Comparison of ENCODE assay signal across 13 mouse cellular contexts in the genomic region with DNA sequence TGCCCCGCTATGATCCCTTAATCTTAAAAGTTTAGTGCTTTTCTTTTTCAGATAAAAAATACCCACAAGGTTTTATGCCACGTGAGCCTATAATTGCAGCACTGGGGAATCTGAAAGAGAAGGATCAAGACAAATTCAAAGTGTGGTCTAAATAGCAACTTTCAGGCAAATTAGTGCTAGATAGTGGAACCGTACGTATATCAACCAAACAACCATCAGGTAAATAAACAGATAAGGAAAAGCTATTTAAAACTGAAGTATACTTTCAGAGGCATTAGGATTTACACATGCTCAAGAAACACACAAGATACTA. TPM values are rescaled to one million over a fixed set of nuclear protein-coding genes. Genes with fewer than 3 reads are reported as not detected.
DNase-seq lines count a peak whose midpoint lies in the region; ATAC-seq and TF ChIP-seq lines count a peak whose summit lies in the region.
"Had no signal": no experiment of that assay in that cellular context is flagged by ENCODE, and none has a peak within 500 bp of the region (broad histone marks: within the 10 kb centered on the region; RNA-seq: fewer than 3 reads in every experiment).

No protein-coding gene starts in this region.

- H3K4me3 ChIP-seq in heart, embryonic 15.5 days = peak overlapping the region; percentile 68; the same call in 1 of the 2 replicates
- H3K4me3 ChIP-seq in liver, embryonic 11.5 days (ENCODE audit: low read depth, low read length) = no peak overlapping the region
- H3K4me3 ChIP-seq in MEL (ENCODE audit: control insufficient read depth in 1 of 2, insufficient read depth in 1 of 2, low read depth in 2 of 2, low read length in 2 of 2) = peak overlapping the region; percentile 42 to 43; a peak in 3 of 4 replicates
- H3K4me3 ChIP-seq in liver, embryonic 14.5 days (ENCODE audit: insufficient read depth in 1 of 2, low read depth in 2 of 2, low read length in 2 of 2) = peak overlapping the region in 1 of 2 experiments; percentile 99; a peak in 2 of 4 replicates

- no peaks in the 10 kb centered on the region for H3K4me1 ChIP-seq in heart, embryonic 15.5 days (replicated peaks)
- no peaks in the 10 kb centered on the region for H3K4me1 ChIP-seq in liver, embryonic 11.5 days (replicated peaks; ENCODE audit: control insufficient read depth, insufficient read depth, low read length)
- peaks cover 0 to 2% of the 10 kb centered on the region in 2 experiments; a peak in 2 of 4 replicates for H3K4me1 ChIP-seq in MEL (ENCODE audit: control insufficient read depth in 1 of 2, insufficient read depth in 2 of 2, low read length in 2 of 2)
- H3K4me1 ChIP-seq in liver, embryonic 14.5 days (replicated peaks; ENCODE audit: control insufficient read depth in 2 of 2, insufficient read depth in 2 of 2, low read length in 1 of 2) = no peaks in the 10 kb centered on the region
- H3K4me1 ChIP-seq: forebrain, embryonic 10.5 days had no signal

- H3K9me3 ChIP-seq in heart, embryonic 15.5 days (replicated peaks) = no peaks in the 10 kb centered on the region
- no peaks in the 10 kb centered on the region for H3K9me3 ChIP-seq in liver, embryonic 11.5 days (ENCODE audit: control insufficient read depth, low read length)
- H3K9me3 ChIP-seq in MEL (replicated peaks; ENCODE audit: insufficient read depth, low read length) = no peaks in the 10 kb centered on the region
- no peaks in the 10 kb centered on the region for H3K9me3 ChIP-seq in liver, embryonic 14.5 days (ENCODE audit: control insufficient read depth, low read length)
- H3K9me3 ChIP-seq: forebrain, embryonic 10.5 days had no signal

- intact Hi-C loops in left cerebral cortex, postnatal 14 days (cut with DNase I) = no loop called here

- H3K36me3 ChIP-seq in heart, embryonic 15.5 days = no peaks in the 10 kb centered on the region; the same call in 1 of the 2 replicates
- H3K36me3 ChIP-seq in liver, embryonic 11.5 days (ENCODE audit: control insufficient read depth, insufficient read depth, low read length) = no peaks in the 10 kb centered on the region
- peaks cover 4 to 19% of the 10 kb centered on the region in 2 experiments for H3K36me3 ChIP-seq in MEL (ENCODE audit: control insufficient read depth in 1 of 2, insufficient read depth in 2 of 2, low read length in 2 of 2)
- no peaks in the 10 kb centered on the region for H3K36me3 ChIP-seq in liver, embryonic 14.5 days (replicated peaks; ENCODE audit: control insufficient read depth, insufficient read depth, low read depth)

- H3K27ac ChIP-seq in heart, embryonic 15.5 days = no peak overlapping the region
- no peak overlapping the region for H3K27ac ChIP-seq in liver, embryonic 11.5 days (ENCODE audit: low read depth, low read length)
- H3K27ac ChIP-seq in MEL (ENCODE audit: control insufficient read depth, low read depth, low read length) = peak overlapping the region; percentile 40; the same call in 1 of the 2 replicates
- H3K27ac ChIP-seq in liver, embryonic 14.5 days = no peak overlapping the region

- H3K4me2 ChIP-seq in heart, embryonic 15.5 days = peak overlapping the region; percentile 39
- H3K4me2 ChIP-seq in liver, embryonic 11.5 days = peak overlapping the region; percentile 28; the same call in 1 of the 2 replicates
- peak overlapping the region; percentile 51 for H3K4me2 ChIP-seq in liver, embryonic 14.5 days (ENCODE audit: low read depth)

- TF ChIP-seq POLR2A in MEL (IDR thresholded peaks at IDR 0.05; ENCODE audit: control insufficient read depth in 1 of 2, insufficient read depth in 1 of 2, low read depth in 1 of 2, low read length in 2 of 2, poor library complexity in 1 of 2) = peak in 1 of 2 experiments; percentile 34; a peak in 1 of 4 replicates

- peaks cover 11% of the 10 kb centered on the region for H3K79me2 ChIP-seq in MEL (ENCODE audit: control insufficient read depth, insufficient read depth, low read length, poor library complexity)

- no peak for TF ChIP-seq RAD21 in MEL (IDR thresholded peaks at IDR 0.05; ENCODE audit: low read depth, low read length)

- TF ChIP-seq EP300 in MEL (IDR thresholded peaks at IDR 0.05; ENCODE audit: low read depth in 1 of 2, low read length in 2 of 2) = no peak
- no peak for TF ChIP-seq EP300 in liver, embryonic 14.5 days (IDR thresholded peaks at IDR 0.05; ENCODE audit: low read depth)

- no peaks in the 10 kb centered on the region for H3K27me3 ChIP-seq in heart, embryonic 15.5 days
- H3K27me3 ChIP-seq in liver, embryonic 11.5 days (replicated peaks; ENCODE audit: control insufficient read depth, insufficient read depth, low read length) = no peaks in the 10 kb centered on the region; the same call in 1 of the 2 replicates
- H3K27me3 ChIP-seq in MEL (ENCODE audit: control insufficient read depth in 1 of 2, insufficient read depth in 2 of 2, low read length in 2 of 2) = no peaks in the 10 kb centered on the region
- H3K27me3 ChIP-seq in liver, embryonic 14.5 days (ENCODE audit: control insufficient read depth, insufficient read depth, low read length) = no peaks in the 10 kb centered on the region

- ATAC-seq in heart, embryonic 15.5 days (replicated peaks; ENCODE audit: insufficient number of reproducible peaks, insufficient read depth, low FRiP score, low read depth) = no peak
- no peak for ATAC-seq in liver, embryonic 11.5 days (replicated peaks; ENCODE audit: low FRiP score)
- no peak for ATAC-seq in liver, embryonic 14.5 days (ENCODE audit: insufficient read depth)
- ATAC-seq in cerebellum, adult (ENCODE audit: insufficient number of reproducible peaks, low FRiP score, low TSS enrichment) = no peak

- H3K9ac ChIP-seq in heart, embryonic 15.5 days = no peak overlapping the region
- no peak overlapping the region for H3K9ac ChIP-seq in liver, embryonic 11.5 days (ENCODE audit: low read depth, low read length)
- peak overlapping the region; percentile 50 for H3K9ac ChIP-seq in MEL (ENCODE audit: control insufficient read depth, low read depth, low read length, poor library complexity, severe bottlenecking)
- 0 out of 2 replicates have a peak overlapping the region, but pooled peaks have one; percentile 34 for H3K9ac ChIP-seq in liver, embryonic 14.5 days (replicated peaks)

- TF ChIP-seq CTCF in MEL (IDR thresholded peaks at IDR 0.05 in 2 of 3, conservative IDR thresholded peaks at IDR 0.05 in 1 of 3; ENCODE audit: control insufficient read depth in 1 of 3, insufficient read depth in 1 of 3, low read depth in 2 of 3, low read length in 3 of 3, poor library complexity in 1 of 3, severe bottlenecking in 1 of 3) = no peak
- TF ChIP-seq CTCF in liver, embryonic 14.5 days (IDR thresholded peaks at IDR 0.05; ENCODE audit: low read depth) = no peak

- no peak for DNase-seq in heart, adult 11 months
- DNase-seq in liver, embryonic 11.5 days (ENCODE audit: low spot score) = no peak
- DNase-seq in liver (no peak), MEL (ENCODE audit: low read depth, low spot score) (peak; percentile 53)
- no peak for DNase-seq in liver, embryonic 14.5 days (ENCODE audit: low read depth in 3 of 3, low spot score in 3 of 3)
- no peak for DNase-seq in left cerebral cortex, postnatal 14 days (ENCODE audit: low spot score in 2 of 2)

- 74% methylated on average over 4 of the region's 4 CpGs for WGBS in heart, embryonic 15.5 days
- 74% methylated on average over 4 of the region's 4 CpGs for WGBS in liver, embryonic 11.5 days
- whole genome bisulfite sequencing in liver, embryonic 14.5 days (ENCODE audit: insufficient replicate concordance) = 58% methylated on average over 4 of the region's 4 CpGs

RNA-seq across cellular contexts. Expression of a gene that starts 0.7 kb away (rescaled TPM):
- 13.9 and 14.1 TPM in 2 replicates for polyA plus RNA-seq in heart, embryonic 15.5 days (2015; fragmentation: Nextera tagmentation; extraction: Ambion mirVana)
- 16.1 and 20.9 TPM in 2 replicates for polyA plus RNA-seq in liver, embryonic 11.5 days (2014; fragmentation: Nextera tagmentation; extraction: Ambion mirVana)
- 13.0 and 14.0 TPM in 2 replicates for total RNA-seq in MEL (2012; rRNA removed)
- polyA plus RNA-seq in MEL (2012; ENCODE audit: insufficient read depth in 1 of 2, insufficient read length in 2 of 2, low read depth in 1 of 2, low replicate concordance in 2 of 2, missing spikeins in 1 of 2) = 10 to 100 TPM in 1 of 2 experiments, not detected in 1; 25.0 TPM
- 6.4 and 13.4 TPM in 2 replicates for polyA plus RNA-seq in liver, embryonic 14.5 days (2012; rRNA removed)
- polyA plus RNA-seq in liver, embryonic 14.5 days (2014; fragmentation: Nextera tagmentation; extraction: Ambion mirVana) = 7.4 and 7.9 TPM in 2 replicates
- total RNA-seq in left cerebral cortex, postnatal 14 days (2021) = 10 to 100 TPM; 15.0 to 15.6 TPM

RNA-seq across cellular contexts. Expression of a gene that starts 15.8 kb away (rescaled TPM):
- 10.8 and 11.3 TPM in 2 replicates for polyA plus RNA-seq in heart, embryonic 15.5 days (2015; fragmentation: Nextera tagmentation; extraction: Ambion mirVana)
- 19.0 and 19.9 TPM in 2 replicates for polyA plus RNA-seq in liver, embryonic 11.5 days (2014; fragmentation: Nextera tagmentation; extraction: Ambion mirVana)
- 9.1 and 10.5 TPM in 2 replicates for total RNA-seq in MEL (2012; rRNA removed)
- 10 to 100 TPM in 1 of 2 experiments, not detected in 1; 14.5 TPM for polyA plus RNA-seq in MEL (2012; ENCODE audit: insufficient read depth in 1 of 2, insufficient read length in 2 of 2, low read depth in 1 of 2, low replicate concordance in 2 of 2, missing spikeins in 1 of 2)
- 1.7 and 2.3 TPM in 2 replicates for polyA plus RNA-seq in liver, embryonic 14.5 days (2012; rRNA removed)
- polyA plus RNA-seq in liver, embryonic 14.5 days (2014; fragmentation: Nextera tagmentation; extraction: Ambion mirVana) = 4.4 and 5.1 TPM in 2 replicates
- total RNA-seq in left cerebral cortex, postnatal 14 days (2021) = 10 to 100 TPM; 15.2 to 15.9 TPM

RNA-seq across cellular contexts. Expression of a gene that starts 25.6 kb away (rescaled TPM):
- 272 and 406 TPM in 2 replicates for polyA plus RNA-seq in heart, embryonic 15.5 days (2015; fragmentation: Nextera tagmentation; extraction: Ambion mirVana)
- 683 and 708 TPM in 2 replicates for polyA plus RNA-seq in liver, embryonic 11.5 days (2014; fragmentation: Nextera tagmentation; extraction: Ambion mirVana)
- 1,123 and 1,279 TPM in 2 replicates for total RNA-seq in MEL (2012; rRNA removed)
- 1,000 to 10,000 TPM in 1 of 2 experiments, not detected in 1; 1,063 TPM for polyA plus RNA-seq in MEL (2012; ENCODE audit: insufficient read depth in 1 of 2, insufficient read length in 2 of 2, low read depth in 1 of 2, low replicate concordance in 2 of 2, missing spikeins in 1 of 2)
- polyA plus RNA-seq in liver, embryonic 14.5 days (2012; rRNA removed) = 261 and 564 TPM in 2 replicates
- 545 and 615 TPM in 2 replicates for polyA plus RNA-seq in liver, embryonic 14.5 days (2014; fragmentation: Nextera tagmentation; extraction: Ambion mirVana)
- 100 to 1,000 TPM; 292 to 301 TPM for total RNA-seq in left cerebral cortex, postnatal 14 days (2021)

RNA-seq across cellular contexts. Expression of a gene that starts 57.8 kb away (rescaled TPM):
- 0.09 TPM in 1 of 2 replicates, not detected in the other for polyA plus RNA-seq in heart, embryonic 15.5 days (2015; fragmentation: Nextera tagmentation; extraction: Ambion mirVana)
- polyA plus RNA-seq in liver, embryonic 11.5 days (2014; fragmentation: Nextera tagmentation; extraction: Ambion mirVana) = 0.10 TPM in 1 of 2 replicates, not detected in the other
- total RNA-seq in MEL (2012; rRNA removed) = not detected in 2 replicates
- under 1 TPM in 1 of 2 experiments, not detected in 1; 0.08 TPM for polyA plus RNA-seq in MEL (2012; ENCODE audit: insufficient read depth in 1 of 2, insufficient read length in 2 of 2, low read depth in 1 of 2, low replicate concordance in 2 of 2, missing spikeins in 1 of 2)
- polyA plus RNA-seq in liver, embryonic 14.5 days (2012; rRNA removed) = not detected in 2 replicates
- 0.13 TPM in 1 of 2 replicates, not detected in the other for polyA plus RNA-seq in liver, embryonic 14.5 days (2014; fragmentation: Nextera tagmentation; extraction: Ambion mirVana)
- total RNA-seq in left cerebral cortex, postnatal 14 days (2021) = not detected
- total RNA-seq: adrenal gland, adult 18-20 months; heart, adult 8-10 months had no signal
- polyA plus RNA-seq: limb, embryonic 11.5 days; stomach, embryonic 16.5 days had no signal

Comparison
In these comparisons a context has a peak if more than half of its experiments do, and no peak if none do; other contexts are left out.
1. H3K9ac ChIP-seq: peak in MEL (single experiment) and liver, embryonic 14.5 days (single experiment); none in heart, embryonic 15.5 days (single experiment) and liver, embryonic 11.5 days (single experiment).
2. Peak in every context shown above with its lines, with median percentiles within 50 percentile points of each other: H3K4me2 ChIP-seq.